Mouse (Mus musculus) E14TG2a.4 (cell line): ENCODE data around the gene Pgap1.

Experiments
- CTCF ChIP-seq: conservative IDR thresholded peaks from 2 replicates; pipeline ENCODE4 v1.5.1; 2014; ENCODE audit warnings: low read length
- NANOG ChIP-seq: IDR thresholded peaks from 2 replicates; pipeline ENCODE4 v1.6.1; 2014; ENCODE audit warnings: borderline replicate concordance, low read length, mixed read lengths

- no peak for TF ChIP-seq CTCF
- TF ChIP-seq NANOG: no peak
Measured at GRCm38 (mm10) chr1:54596151-54596550, 38.7 kb upstream of the Pgap1 start.
